Mouse (Mus musculus): ENCODE measurements around the gene Acsf3.

Gene Acsf3

GRCm38 (mm10) chr8:122811870-122812494, 36.7 kb downstream of the Acsf3 start:
- no peak for DNase-seq

- peak; percentile 32 to 43 for DNase-seq
Measured at GRCm38 (mm10) chr8:122812610-122813250, 37.4 kb downstream of the Acsf3 start.

GRCm38 (mm10) chr8:122814608-122815007, 39.3 kb downstream of the Acsf3 start:
- no peak for DNase-seq

GRCm38 (mm10) chr8:122816965-122817364, 41.7 kb downstream of the Acsf3 start:
- DNase-seq, result no peak

- DNase-seq, result no peak
Measured at GRCm38 (mm10) chr8:122817724-122818496, 42.6 kb downstream of the Acsf3 start.

- DNase-seq, result no peak
Measured at GRCm38 (mm10) chr8:122819776-122820175, 44.5 kb downstream of the Acsf3 start.

- no peak for DNase-seq
Measured at GRCm38 (mm10) chr8:122824571-122824970, 49.3 kb downstream of the Acsf3 start.

- DNase-seq, result no peak
Measured at GRCm38 (mm10) chr8:122824986-122825385, 49.7 kb downstream of the Acsf3 start.

- no peak for DNase-seq
Measured at GRCm38 (mm10) chr8:122825408-122825807, 50.1 kb downstream of the Acsf3 start.

GRCm38 (mm10) chr8:122829396-122829795, 54.1 kb downstream of the Acsf3 start:
- DNase-seq, result no peak

- peak; percentile 98 for DNase-seq
Measured at GRCm38 (mm10) chr8:122830349-122831061, 55.2 kb downstream of the Acsf3 start.

GRCm38 (mm10) chr8:122834416-122834815, 59.1 kb downstream of the Acsf3 start:
- DNase-seq, result no peak

GRCm38 (mm10) chr8:122834971-122835370, 59.7 kb downstream of the Acsf3 start:
- DNase-seq, result peak; percentile 86 to 88

- no peak for DNase-seq
Measured at GRCm38 (mm10) chr8:122836199-122836598, 60.9 kb downstream of the Acsf3 start.

GRCm38 (mm10) chr8:122836696-122837095, 61.4 kb downstream of the Acsf3 start:
- DNase-seq, result no peak

GRCm38 (mm10) chr8:122844161-122844560, 68.9 kb downstream of the Acsf3 start:
- no peak for DNase-seq

GRCm38 (mm10) chr8:122845662-122846061, 70.4 kb downstream of the Acsf3 start:
- no peak for DNase-seq

GRCm38 (mm10) chr8:122847829-122848561, 72.7 kb downstream of the Acsf3 start, which contains the start of gene Cdh15:
Cdh15 (plus strand) TSS chr8:122847966.
- peak; percentile 23 to 27 for DNase-seq

- DNase-seq, result no peak
Measured at GRCm38 (mm10) chr8:122849152-122849910, 74.0 kb downstream of the Acsf3 start.

- DNase-seq, result no peak
Measured at GRCm38 (mm10) chr8:122850641-122851240, 75.5 kb downstream of the Acsf3 start.
